Comparison of ENCODE assay signal across 8 mouse cellular contexts in genomic region chr2:122636686-122637085, GRCm38 (mm10). TPM values are rescaled to one million over a fixed set of nuclear protein-coding genes. Genes with fewer than 3 reads are reported as not detected.
DNase-seq lines count a peak whose midpoint lies in the region; ATAC-seq lines count a peak whose summit lies in the region.

AA467197 (plus strand) TSS chr2:122636986.

- H3K4me3 ChIP-seq in lung, embryonic 15.5 days: peak within 1 kb of the TSS; percentile 38
- H3K4me3 ChIP-seq in forebrain, embryonic 12.5 days (replicated peaks): peak within 1 kb of the TSS; percentile 41
- H3K4me3 ChIP-seq in limb, embryonic 13.5 days: peak within 1 kb of the TSS; percentile 44

- H3K9ac ChIP-seq in lung, embryonic 15.5 days: 0 out of 2 replicates have a peak within 1 kb of the TSS, but pooled peaks have one; percentile 6
- peak within 1 kb of the TSS; percentile 53 for H3K9ac ChIP-seq in forebrain, embryonic 12.5 days
- peak within 1 kb of the TSS; percentile 54 for H3K9ac ChIP-seq in limb, embryonic 13.5 days

- peak within 1 kb of the TSS; percentile 81 for H3K4me2 ChIP-seq in lung, embryonic 15.5 days
- peak within 1 kb of the TSS; percentile 74 for H3K4me2 ChIP-seq in forebrain, embryonic 12.5 days
- peak within 1 kb of the TSS; percentile 74 for H3K4me2 ChIP-seq in limb, embryonic 13.5 days (replicated peaks)

- 49% methylated on average over 3 of the region's 3 CpGs for WGBS in lung, embryonic 15.5 days
- 63% methylated on average over 3 of the region's 3 CpGs for WGBS in forebrain, embryonic 12.5 days
- 47% methylated on average over 3 of the region's 3 CpGs for WGBS in limb, embryonic 13.5 days

- no peak for ATAC-seq in lung, embryonic 15.5 days (ENCODE audit: borderline replicate concordance, extremely low read depth, low FRiP score, low TSS enrichment)
- no peak for ATAC-seq in forebrain, embryonic 12.5 days (ENCODE audit: low FRiP score)
- ATAC-seq in limb, embryonic 13.5 days (ENCODE audit: low FRiP score, low read depth): no peak
- ATAC-seq in neutrophil, adult 5-6 weeks (ENCODE audit: extremely low read depth, insufficient number of reproducible peaks, low FRiP score, poor library complexity, severe bottlenecking): no peak

- H3K27ac ChIP-seq in lung, embryonic 15.5 days: no peak within 1 kb of the TSS
- H3K27ac ChIP-seq in forebrain, embryonic 12.5 days: no peak within 1 kb of the TSS
- no peak within 1 kb of the TSS for H3K27ac ChIP-seq in limb, embryonic 13.5 days

- peaks cover 14% of the 10 kb centered on the region for H3K4me1 ChIP-seq in lung, embryonic 15.5 days
- peaks cover 9% of the 10 kb centered on the region for H3K4me1 ChIP-seq in forebrain, embryonic 12.5 days
- peaks cover 2% of the 10 kb centered on the region; the same call in 1 of the 2 replicates for H3K4me1 ChIP-seq in limb, embryonic 13.5 days

- no peak for DNase-seq in lung, postnatal 36 days
- DNase-seq in left cerebral cortex, adult 9 months (ENCODE audit: low spot score in 2 of 2): no peak
- no peak for DNase-seq in right cerebral cortex, postnatal 4 days
- no peak for DNase-seq in right cerebral cortex, adult 2 months (ENCODE audit: low spot score in 2 of 2)

- H3K27me3 ChIP-seq in lung, embryonic 15.5 days: peaks cover 24% of the 10 kb centered on the region
- peaks cover 9% of the 10 kb centered on the region for H3K27me3 ChIP-seq in forebrain, embryonic 12.5 days
- H3K27me3 ChIP-seq in limb, embryonic 13.5 days: peaks cover 26% of the 10 kb centered on the region

- peaks cover 12% of the 10 kb centered on the region for H3K36me3 ChIP-seq in lung, embryonic 15.5 days
- peaks cover 19% of the 10 kb centered on the region for H3K36me3 ChIP-seq in forebrain, embryonic 12.5 days (replicated peaks)
- peaks cover 20% of the 10 kb centered on the region for H3K36me3 ChIP-seq in limb, embryonic 13.5 days

- H3K9me3 ChIP-seq in lung, embryonic 15.5 days: no peaks in the 10 kb centered on the region
- H3K9me3 ChIP-seq in forebrain, embryonic 12.5 days: no peaks in the 10 kb centered on the region
- no peaks in the 10 kb centered on the region for H3K9me3 ChIP-seq in limb, embryonic 13.5 days

RNA-seq across cellular contexts. Expression of gene AA467197, which starts in this region (rescaled TPM):
- 0.30 and 0.76 TPM in 2 replicates for polyA plus RNA-seq in lung, embryonic 15.5 days (2015; fragmentation: Nextera tagmentation; extraction: Ambion mirVana)
- 0.67 and 0.70 TPM in 2 replicates for polyA plus RNA-seq in forebrain, embryonic 12.5 days (2016; fragmentation: Nextera tagmentation; extraction: Ambion mirVana)
- polyA plus RNA-seq in limb, embryonic 13.5 days (2015; fragmentation: Nextera tagmentation; extraction: Ambion mirVana): 0.62 TPM in 1 of 2 replicates, not detected in the other
- 32.9 and 41.8 TPM in 2 replicates for total RNA-seq in neutrophil, adult 5-6 weeks (2017)
